Mouse (Mus musculus): ENCODE measurements around the gene Cfdp1. TPM values are rescaled to one million over a fixed set of nuclear protein-coding genes. Genes with fewer than 3 reads are reported as not detected.

Cfdp1 gene
- polyA plus RNA-seq, 1 experiment from 2014 or later, result 205 TPM

GRCm38 (mm10) chr8:111818556-111818955 is 35.5 kb downstream of the Cfdp1 start:
- H3K4me1 ChIP-seq (ENCODE audit: control insufficient read depth, insufficient read depth, low read length), result no peaks in the 10 kb centered on the region
- H3K27ac ChIP-seq (ENCODE audit: low read depth, low read length), result no peak overlapping the region
- no peaks in the 10 kb centered on the region for H3K9me3 ChIP-seq (ENCODE audit: control insufficient read depth, low read length)
- peaks cover 5% of the 10 kb centered on the region for H3K36me3 ChIP-seq (ENCODE audit: control insufficient read depth, insufficient read depth, low read length)
- H3K4me2 ChIP-seq (ENCODE audit: low read depth), result no peak overlapping the region
- H3K27me3 ChIP-seq (ENCODE audit: control insufficient read depth, insufficient read depth, low read length), result no peaks in the 10 kb centered on the region
- DNase-seq (ENCODE audit: low spot score) (no peak), ATAC-seq (ENCODE audit: insufficient read depth, low FRiP score, low TSS enrichment) (no peak)
- no peak overlapping the region for H3K4me3 ChIP-seq (ENCODE audit: low read depth, low read length)
- 98% methylated on average over 3 of the region's 3 CpGs for WGBS
- no peak overlapping the region for H3K9ac ChIP-seq (ENCODE audit: low read length)

DNA sequence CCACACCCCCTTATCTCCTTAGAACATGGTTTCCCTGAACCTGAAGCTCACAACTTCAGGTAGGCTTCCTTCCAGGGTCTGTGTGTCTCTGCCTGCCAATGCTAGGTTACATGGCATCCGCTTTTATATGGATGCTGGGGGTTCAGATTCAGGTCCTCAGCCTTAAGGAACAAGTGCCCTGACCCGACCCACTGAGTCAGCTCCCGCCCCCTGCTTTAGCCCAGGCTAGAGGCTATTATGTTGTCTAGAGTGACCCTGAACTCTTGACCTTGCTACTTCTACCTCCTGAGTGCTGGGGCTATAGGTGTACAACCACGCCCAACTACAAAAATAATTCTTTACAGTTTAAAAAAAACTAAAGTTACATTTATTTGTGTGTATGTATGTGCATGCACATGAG is 39.0 kb downstream of the Cfdp1 start:
- 94% methylated on average over 4 of the region's 4 CpGs for WGBS
- H3K36me3 ChIP-seq (ENCODE audit: control insufficient read depth, insufficient read depth, low read length), result no peaks in the 10 kb centered on the region; the same call in 1 of the 2 replicates
- no peaks in the 10 kb centered on the region for H3K27me3 ChIP-seq (ENCODE audit: control insufficient read depth, insufficient read depth, low read length)
- H3K9me3 ChIP-seq (ENCODE audit: control insufficient read depth, low read length), result no peaks in the 10 kb centered on the region
- ATAC-seq (ENCODE audit: insufficient read depth, low FRiP score, low TSS enrichment) (no peak), DNase-seq (ENCODE audit: low spot score) (no peak)
- H3K4me1 ChIP-seq (ENCODE audit: control insufficient read depth, insufficient read depth, low read length), result no peaks in the 10 kb centered on the region
- no peak overlapping the region for H3K4me2 ChIP-seq (ENCODE audit: low read depth)
- H3K9ac ChIP-seq (ENCODE audit: low read length), result no peak overlapping the region
- H3K4me3 ChIP-seq (ENCODE audit: low read depth, low read length), result no peak overlapping the region
- no peak overlapping the region for H3K27ac ChIP-seq (ENCODE audit: low read depth, low read length)

DNA sequence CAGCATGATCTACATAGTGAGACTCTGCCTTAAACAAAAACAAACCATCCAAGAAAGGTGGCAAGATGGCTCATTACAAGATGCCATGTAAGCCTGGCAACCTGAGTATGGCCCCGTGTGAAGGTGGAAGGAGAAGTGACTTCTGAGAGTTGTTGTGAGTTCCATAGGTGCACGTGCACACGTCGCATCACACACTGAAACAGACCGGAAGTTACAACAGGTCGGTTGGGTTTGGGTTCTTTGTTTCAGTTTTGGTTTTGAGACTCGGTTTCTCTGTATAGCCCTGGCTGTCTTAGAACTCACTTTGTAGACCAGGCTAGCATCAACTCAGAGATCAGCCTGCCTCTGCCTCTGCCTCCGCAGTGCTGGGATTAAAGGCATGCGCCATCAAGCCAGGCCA is 40.3 kb downstream of the Cfdp1 start:
- no peaks in the 10 kb centered on the region for H3K4me1 ChIP-seq (ENCODE audit: control insufficient read depth, insufficient read depth, low read length)
- no peak overlapping the region for H3K27ac ChIP-seq (ENCODE audit: low read depth, low read length)
- H3K27me3 ChIP-seq (ENCODE audit: control insufficient read depth, insufficient read depth, low read length), result no peaks in the 10 kb centered on the region
- no peaks in the 10 kb centered on the region; the same call in 1 of the 2 replicates for H3K36me3 ChIP-seq (ENCODE audit: control insufficient read depth, insufficient read depth, low read length)
- H3K4me3 ChIP-seq (ENCODE audit: low read depth, low read length), result no peak overlapping the region
- H3K9me3 ChIP-seq (ENCODE audit: control insufficient read depth, low read length), result no peaks in the 10 kb centered on the region
- H3K4me2 ChIP-seq (ENCODE audit: low read depth), result no peak overlapping the region
- WGBS, result 96% methylated on average over 9 of the region's 9 CpGs
- no peak for DNase-seq (ENCODE audit: low spot score)
- no peak overlapping the region for H3K9ac ChIP-seq (ENCODE audit: low read length)
- no peak for ATAC-seq (ENCODE audit: insufficient read depth, low FRiP score, low TSS enrichment)

- DNase-seq (ENCODE audit: low spot score), result no peak
- WGBS, result 84% methylated on average over 1 of the region's 1 CpGs
- H3K4me3 ChIP-seq (ENCODE audit: low read depth, low read length), result no peak overlapping the region
- H3K27ac ChIP-seq (ENCODE audit: low read depth, low read length), result no peak overlapping the region
- no peaks in the 10 kb centered on the region for H3K9me3 ChIP-seq (ENCODE audit: control insufficient read depth, low read length)
- H3K9ac ChIP-seq (ENCODE audit: low read length), result no peak overlapping the region
- H3K4me1 ChIP-seq (ENCODE audit: control insufficient read depth, insufficient read depth, low read length), result no peaks in the 10 kb centered on the region
- no peaks in the 10 kb centered on the region; the same call in 1 of the 2 replicates for H3K36me3 ChIP-seq (ENCODE audit: control insufficient read depth, insufficient read depth, low read length)
- ATAC-seq (ENCODE audit: insufficient read depth, low FRiP score, low TSS enrichment), result no peak
- H3K27me3 ChIP-seq (ENCODE audit: control insufficient read depth, insufficient read depth, low read length), result no peaks in the 10 kb centered on the region
- no peak overlapping the region for H3K4me2 ChIP-seq (ENCODE audit: low read depth)
Observed at GRCm38 (mm10) chr8:111812835-111813234, 41.3 kb downstream of the Cfdp1 start.

DNA sequence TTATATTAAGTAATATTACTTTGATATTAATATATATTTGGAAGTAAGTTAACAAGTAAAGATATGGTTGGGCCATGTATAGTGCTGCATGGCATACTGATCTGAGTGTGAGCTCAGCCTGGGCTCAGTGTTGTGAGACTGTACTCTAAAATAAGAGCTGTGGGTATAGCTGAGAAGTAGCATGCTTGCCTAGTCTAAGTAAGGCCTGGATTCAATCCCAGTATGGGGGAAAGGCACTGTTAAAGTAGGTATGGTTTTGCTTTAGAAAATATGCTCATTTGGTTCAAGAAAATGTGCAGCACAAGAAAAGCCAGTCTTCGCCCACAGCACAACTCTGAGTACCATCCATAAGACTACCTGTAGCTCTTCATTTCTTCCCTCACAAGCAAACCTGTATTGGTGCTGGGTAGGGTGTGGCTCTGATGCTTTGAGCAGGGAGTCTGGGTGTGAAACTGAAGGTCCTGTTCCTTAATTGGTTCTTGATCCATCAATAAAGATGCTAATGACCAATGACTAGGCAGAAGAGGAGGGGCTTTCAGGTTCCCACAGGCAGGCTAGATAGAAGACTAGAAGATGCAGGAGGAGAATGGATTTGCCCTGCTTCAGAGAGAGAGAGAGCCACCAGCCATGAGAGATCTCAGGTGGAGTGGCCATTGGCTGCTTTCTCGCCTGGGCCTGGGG is 43.3 kb downstream of the Cfdp1 start:
- Histone ChIP-seq H3K4me1 (ENCODE audit: control insufficient read depth, insufficient read depth, low read length) (no peaks in the 10 kb centered on the region), H3K27me3 (ENCODE audit: control insufficient read depth, insufficient read depth, low read length) (no peaks in the 10 kb centered on the region), H3K4me3 (ENCODE audit: low read depth, low read length) (no peak overlapping the region), H3K9ac (ENCODE audit: low read length) (no peak overlapping the region), H3K9me3 (ENCODE audit: control insufficient read depth, low read length) (no peaks in the 10 kb centered on the region), H3K27ac (ENCODE audit: low read depth, low read length) (no peak overlapping the region), H3K4me2 (ENCODE audit: low read depth) (no peak overlapping the region), H3K36me3 (ENCODE audit: control insufficient read depth, insufficient read depth, low read length) (no peaks in the 10 kb centered on the region)
- DNase-seq (ENCODE audit: low spot score), result no peak
- no peak for ATAC-seq (ENCODE audit: insufficient read depth, low FRiP score, low TSS enrichment)
- 75% methylated on average over 2 of the region's 2 CpGs for WGBS

DNA sequence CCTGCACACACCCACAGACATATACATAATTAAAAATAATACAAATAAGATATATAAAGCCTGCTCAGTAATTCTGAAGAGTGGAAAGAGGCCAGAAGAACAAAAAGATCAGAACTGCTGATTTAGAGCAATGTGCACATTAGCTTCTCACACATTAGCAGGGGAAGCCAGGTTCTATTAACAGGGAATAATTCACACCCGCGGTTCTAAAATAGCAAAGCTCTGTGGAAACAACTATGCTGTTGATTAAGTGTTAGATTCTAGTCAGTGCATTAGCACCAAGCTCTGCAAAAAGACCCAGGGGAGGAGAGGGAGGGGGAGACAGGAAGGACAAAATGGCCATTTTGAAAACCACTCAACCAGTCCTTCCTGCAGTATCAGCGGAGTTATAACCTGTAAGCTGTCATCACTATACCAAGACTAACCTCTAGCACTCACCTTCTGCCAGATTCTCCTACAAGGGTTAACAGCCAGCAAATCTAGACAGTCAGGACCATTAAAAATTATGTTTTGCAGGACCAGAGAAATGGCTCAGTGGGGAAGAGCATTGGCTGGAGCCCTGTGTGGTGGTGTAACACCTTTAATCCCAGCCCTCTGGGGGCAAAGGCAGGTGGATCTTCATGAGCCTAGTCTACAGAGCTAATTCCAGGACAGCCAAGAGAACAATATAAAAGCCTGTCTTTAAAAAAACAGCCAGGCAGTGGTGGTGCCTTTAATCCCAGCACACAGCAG is 45.0 kb downstream of the Cfdp1 start:
- Histone ChIP-seq H3K4me2 (ENCODE audit: low read depth) (no peak overlapping the region), H3K9me3 (ENCODE audit: control insufficient read depth, low read length) (no peaks in the 10 kb centered on the region), H3K9ac (ENCODE audit: low read length) (no peak overlapping the region), H3K27ac (ENCODE audit: low read depth, low read length) (no peak overlapping the region), H3K36me3 (ENCODE audit: control insufficient read depth, insufficient read depth, low read length) (no peaks in the 10 kb centered on the region), H3K4me3 (ENCODE audit: low read depth, low read length) (no peak overlapping the region), H3K4me1 (ENCODE audit: control insufficient read depth, insufficient read depth, low read length) (no peaks in the 10 kb centered on the region), H3K27me3 (ENCODE audit: control insufficient read depth, insufficient read depth, low read length) (no peaks in the 10 kb centered on the region)
- no peak for DNase-seq (ENCODE audit: low spot score)
- ATAC-seq (ENCODE audit: insufficient read depth, low FRiP score, low TSS enrichment), result no peak
- WGBS, result 89% methylated on average over 3 of the region's 3 CpGs

DNA sequence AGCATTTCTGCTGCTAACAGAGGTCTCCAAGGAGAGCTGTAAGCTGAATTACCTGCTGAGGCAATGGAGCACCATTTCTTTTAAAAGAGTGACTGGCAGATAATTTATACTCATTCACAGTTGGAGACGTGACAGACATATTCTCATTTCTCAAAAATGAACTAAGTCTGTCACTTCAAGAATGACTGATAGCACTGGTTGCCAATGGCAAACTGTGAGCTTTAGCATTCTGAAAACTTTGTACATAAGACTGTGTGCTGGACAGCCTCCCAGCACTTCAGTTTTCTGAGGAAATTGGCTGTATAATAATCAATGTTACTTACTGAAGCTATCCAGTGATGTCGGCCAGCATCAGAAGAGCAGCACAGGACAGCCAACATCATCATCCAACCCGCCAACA is 46.1 kb downstream of the Cfdp1 start:
- Histone ChIP-seq H3K27me3 (ENCODE audit: control insufficient read depth, insufficient read depth, low read length) (no peaks in the 10 kb centered on the region), H3K4me1 (ENCODE audit: control insufficient read depth, insufficient read depth, low read length) (no peaks in the 10 kb centered on the region), H3K9me3 (ENCODE audit: control insufficient read depth, low read length) (no peaks in the 10 kb centered on the region), H3K27ac (ENCODE audit: low read depth, low read length) (no peak overlapping the region), H3K36me3 (ENCODE audit: control insufficient read depth, insufficient read depth, low read length) (no peaks in the 10 kb centered on the region; the same call in 1 of the 2 replicates), H3K4me2 (ENCODE audit: low read depth) (no peak overlapping the region), H3K4me3 (ENCODE audit: low read depth, low read length) (no peak overlapping the region), H3K9ac (ENCODE audit: low read length) (no peak overlapping the region)
- ATAC-seq (ENCODE audit: insufficient read depth, low FRiP score, low TSS enrichment), result no peak
- no peak for DNase-seq (ENCODE audit: low spot score)
- 97% methylated on average over 3 of the region's 3 CpGs for WGBS

- Histone ChIP-seq H3K9ac (ENCODE audit: low read length) (no peak overlapping the region), H3K27me3 (ENCODE audit: control insufficient read depth, insufficient read depth, low read length) (no peaks in the 10 kb centered on the region), H3K4me3 (ENCODE audit: low read depth, low read length) (no peak overlapping the region), H3K27ac (ENCODE audit: low read depth, low read length) (no peak overlapping the region), H3K4me1 (ENCODE audit: control insufficient read depth, insufficient read depth, low read length) (no peaks in the 10 kb centered on the region), H3K36me3 (ENCODE audit: control insufficient read depth, insufficient read depth, low read length) (no peaks in the 10 kb centered on the region; the same call in 1 of the 2 replicates), H3K4me2 (ENCODE audit: low read depth) (no peak overlapping the region), H3K9me3 (ENCODE audit: control insufficient read depth, low read length) (no peaks in the 10 kb centered on the region)
- ATAC-seq (ENCODE audit: insufficient read depth, low FRiP score, low TSS enrichment), result no peak
- DNase-seq (ENCODE audit: low spot score), result no peak
- WGBS, result 83% methylated on average over 8 of the region's 8 CpGs
Observed at GRCm38 (mm10) chr8:111803362-111803761, 50.7 kb downstream of the Cfdp1 start.

GRCm38 (mm10) chr8:111802256-111802655 is 51.8 kb downstream of the Cfdp1 start:
- no peaks in the 10 kb centered on the region; the same call in 1 of the 2 replicates for H3K36me3 ChIP-seq (ENCODE audit: control insufficient read depth, insufficient read depth, low read length)
- 87% methylated on average over 7 of the region's 7 CpGs for WGBS
- DNase-seq (ENCODE audit: low spot score) (no peak), ATAC-seq (ENCODE audit: insufficient read depth, low FRiP score, low TSS enrichment) (no peak)
- H3K27ac ChIP-seq (ENCODE audit: low read depth, low read length), result no peak overlapping the region
- H3K4me2 ChIP-seq (ENCODE audit: low read depth), result no peak overlapping the region
- no peaks in the 10 kb centered on the region for H3K4me1 ChIP-seq (ENCODE audit: control insufficient read depth, insufficient read depth, low read length)
- H3K9me3 ChIP-seq (ENCODE audit: control insufficient read depth, low read length), result no peaks in the 10 kb centered on the region
- no peaks in the 10 kb centered on the region for H3K27me3 ChIP-seq (ENCODE audit: control insufficient read depth, insufficient read depth, low read length)
- no peak overlapping the region for H3K4me3 ChIP-seq (ENCODE audit: low read depth, low read length)
- H3K9ac ChIP-seq (ENCODE audit: low read length), result no peak overlapping the region
